Mouse (Mus musculus): ENCODE data around the gene Fignl1.
A peak's percentile ranks its signal among the peaks of the same experiment; 100 is the strongest.

Fignl1 gene

GRCm38 (mm10) chr11:11808820-11809403 lies at the start of gene Fignl1:
Gene Fignl1 (minus strand): TSS chr11:11808962.
- DNase-seq (ENCODE audit: low spot score in 2 of 2), result peak; percentile 94 to 96

DNA sequence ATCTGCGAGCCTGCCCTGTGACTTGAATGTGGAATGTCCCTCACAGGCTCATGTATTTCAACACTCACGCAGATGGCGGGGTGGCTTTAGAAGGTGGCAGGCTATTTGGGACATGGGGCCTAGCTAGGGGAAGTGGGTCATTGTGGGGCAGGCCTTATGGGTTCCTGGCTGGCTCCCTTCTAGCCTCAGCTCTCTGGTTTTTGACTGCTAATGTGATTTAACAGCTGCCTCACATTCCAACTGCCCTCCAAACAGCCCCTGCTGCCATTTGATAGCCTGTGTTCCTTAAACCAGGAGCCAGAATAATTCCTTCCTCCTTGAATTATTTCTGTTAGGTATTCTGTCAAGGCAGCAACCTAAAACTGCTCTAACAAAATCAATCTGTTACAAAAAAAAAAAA lies 48.2 kb upstream of the Fignl1 start:
- DNase-seq (ENCODE audit: low spot score in 2 of 2), result no peak

- DNase-seq (ENCODE audit: low spot score in 2 of 2), result peak; percentile 49 to 61
Observed at GRCm38 (mm10) chr11:11855685-11856131, 46.9 kb upstream of the Fignl1 start.

DNA sequence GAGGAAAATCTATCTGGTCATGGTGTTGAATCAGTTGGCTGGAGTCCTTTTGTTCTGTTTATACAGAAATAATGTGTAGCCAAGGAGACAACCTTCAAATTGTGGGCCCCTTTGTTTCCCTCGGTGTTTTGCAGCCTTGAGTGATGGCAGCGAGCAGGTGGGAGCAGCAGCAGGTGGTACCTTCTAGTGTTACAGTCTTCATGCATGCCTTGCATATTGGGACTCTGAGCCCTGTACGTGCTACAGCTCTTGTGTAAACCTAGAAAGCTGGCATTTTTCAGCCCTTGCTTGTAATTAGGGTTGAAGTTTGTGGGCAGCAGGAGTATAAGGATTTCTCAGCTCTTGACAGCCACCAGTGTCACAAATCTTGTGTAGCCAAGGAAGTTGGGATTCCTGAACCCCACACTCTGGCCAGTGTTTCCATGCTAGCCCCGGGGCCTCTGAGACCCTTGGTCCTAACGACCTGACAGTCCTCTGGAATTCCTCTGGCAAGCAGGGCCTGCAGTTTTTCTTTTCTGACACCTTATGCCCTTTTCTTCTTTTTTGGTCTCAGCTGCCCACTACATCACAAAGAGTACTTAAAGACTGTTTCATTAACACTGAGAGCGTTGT lies 46.4 kb upstream of the Fignl1 start:
- no peak for DNase-seq (ENCODE audit: low spot score in 2 of 2)

DNA sequence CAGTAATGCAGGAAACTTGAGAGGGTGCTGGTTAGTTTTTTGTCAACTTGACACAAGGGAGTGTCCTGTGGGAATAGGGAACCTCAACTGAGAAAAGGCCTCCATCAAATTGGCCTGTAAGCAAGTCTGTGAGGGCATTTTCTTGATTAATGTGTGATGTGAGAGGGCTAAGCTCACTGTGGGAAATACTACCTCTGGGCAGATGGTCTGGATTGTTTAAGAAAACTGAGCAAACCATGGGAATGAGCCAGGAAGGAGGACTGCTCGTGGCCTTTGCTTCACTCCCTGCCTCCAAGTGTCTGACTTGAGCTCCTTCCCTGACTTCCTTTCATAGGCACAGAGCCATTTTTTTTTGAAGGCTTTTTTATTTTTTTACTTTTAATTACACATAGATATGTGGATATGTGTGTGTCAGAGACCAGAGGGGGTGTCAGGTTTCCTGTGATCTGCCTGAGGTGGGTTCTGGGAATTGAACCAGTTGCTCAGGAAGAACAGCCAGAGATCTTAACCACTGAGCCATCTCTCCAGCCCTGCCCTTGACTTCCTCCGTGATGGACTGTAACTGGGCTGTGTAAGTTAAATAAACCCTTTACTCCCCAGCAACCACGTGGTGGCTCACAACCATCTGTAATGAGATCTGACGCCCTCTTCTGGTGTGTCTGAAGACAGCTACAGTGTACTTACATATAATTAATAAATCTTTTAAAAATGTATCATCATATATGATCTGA lies 45.1 kb upstream of the Fignl1 start:
- DNase-seq (ENCODE audit: low spot score in 2 of 2), result no peak

- no peak for DNase-seq (ENCODE audit: low spot score in 2 of 2)
Observed at GRCm38 (mm10) chr11:11851957-11852505, 43.3 kb upstream of the Fignl1 start.

DNA sequence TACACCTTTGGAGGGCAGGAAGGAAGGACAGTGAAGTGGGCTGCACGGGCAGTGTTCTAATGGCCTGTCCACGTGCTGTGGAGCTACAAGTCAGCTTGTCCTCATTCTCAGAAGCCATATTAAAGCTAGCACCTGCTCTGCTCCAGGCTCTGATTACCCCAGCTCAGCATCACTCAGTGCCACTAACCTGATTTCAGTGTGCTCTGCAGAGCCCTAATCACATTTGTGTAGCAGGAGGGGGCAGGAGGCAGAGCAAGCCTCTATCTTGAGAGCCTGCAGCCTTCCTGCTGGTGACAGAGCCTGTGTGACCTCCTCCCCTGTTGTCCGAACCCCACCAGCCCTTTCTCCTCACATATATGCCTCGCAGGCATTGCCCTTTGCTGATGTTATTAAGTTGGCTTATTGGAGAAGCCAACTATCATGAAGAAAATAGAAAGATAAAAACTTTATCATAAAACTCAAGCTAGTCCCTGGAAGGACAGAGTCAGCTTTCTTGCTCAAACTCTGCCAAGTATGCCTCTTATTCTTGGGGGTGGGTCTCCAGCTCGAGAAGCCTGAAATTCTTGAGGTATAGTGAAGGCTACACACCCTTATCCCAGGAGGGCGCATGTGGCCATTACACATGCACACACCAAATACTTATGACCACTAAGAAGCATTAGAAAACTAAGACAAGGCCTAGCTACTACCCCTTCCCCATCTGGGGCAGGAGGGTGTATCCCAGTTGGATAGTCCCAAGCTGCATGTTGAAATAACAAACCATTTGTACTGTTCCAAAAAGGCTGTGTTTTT lies 41.9 kb upstream of the Fignl1 start:
- no peak for DNase-seq (ENCODE audit: low spot score in 2 of 2)

- no peak for DNase-seq (ENCODE audit: low spot score in 2 of 2)
Observed at GRCm38 (mm10) chr11:11849513-11850311, 41.0 kb upstream of the Fignl1 start.

GRCm38 (mm10) chr11:11848467-11848866 lies 39.7 kb upstream of the Fignl1 start:
- DNase-seq (ENCODE audit: low spot score in 2 of 2), result no peak

- no peak for DNase-seq (ENCODE audit: low spot score in 2 of 2)
Observed at GRCm38 (mm10) chr11:11845044-11845443, 36.3 kb upstream of the Fignl1 start.

DNA sequence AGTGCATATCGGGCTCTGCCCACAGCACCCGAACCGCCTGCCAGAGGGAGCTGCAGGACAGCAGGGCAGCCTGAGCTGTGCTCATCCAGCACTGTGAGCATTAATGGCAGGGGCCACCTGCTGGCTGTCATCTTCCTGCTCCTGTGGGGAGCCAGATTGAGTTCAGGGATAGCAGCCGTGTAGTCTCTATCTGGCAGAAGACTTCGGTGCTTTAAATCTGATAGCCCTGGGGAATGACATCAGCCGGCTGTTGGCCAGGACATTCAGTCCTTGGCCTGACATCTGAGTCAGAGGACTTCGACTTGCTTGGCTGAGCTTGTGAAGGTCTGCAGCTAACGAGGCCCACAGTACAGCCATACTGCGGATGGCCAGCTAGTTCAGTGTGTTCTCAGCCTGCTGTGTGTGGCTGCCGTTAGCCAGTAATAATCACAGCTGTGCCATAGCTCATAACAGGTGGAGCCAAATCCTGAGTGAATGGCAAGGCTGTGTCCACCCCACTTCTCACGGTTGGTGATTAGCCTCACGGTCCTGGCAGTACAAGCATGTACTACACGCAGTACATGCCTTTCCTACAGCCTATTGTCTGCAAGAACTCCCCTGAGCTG lies 35.7 kb upstream of the Fignl1 start:
- no peak for DNase-seq (ENCODE audit: low spot score in 2 of 2)

- no peak for DNase-seq (ENCODE audit: low spot score in 2 of 2)
Observed at GRCm38 (mm10) chr11:11841590-11841989, 32.8 kb upstream of the Fignl1 start.

DNA sequence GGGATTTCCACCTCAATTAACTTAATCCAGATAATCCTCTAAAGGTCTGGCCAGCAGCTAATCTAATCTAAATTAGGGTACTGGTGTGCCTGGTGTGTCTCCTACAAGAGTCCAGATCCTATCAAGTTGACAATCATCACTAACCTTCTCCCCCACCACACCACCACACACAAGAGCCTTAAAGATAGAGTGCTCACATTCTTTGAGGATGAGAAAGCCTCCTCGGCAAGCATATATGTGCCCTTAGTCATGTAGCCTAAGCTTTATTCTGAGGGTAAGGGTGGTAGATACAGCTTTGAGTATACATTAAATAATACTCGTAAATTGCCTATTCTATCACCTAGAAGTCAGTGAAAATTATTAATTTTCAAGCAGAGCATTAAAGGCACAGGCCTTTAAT lies 32.0 kb upstream of the Fignl1 start:
- no peak for DNase-seq (ENCODE audit: low spot score in 2 of 2)

DNA sequence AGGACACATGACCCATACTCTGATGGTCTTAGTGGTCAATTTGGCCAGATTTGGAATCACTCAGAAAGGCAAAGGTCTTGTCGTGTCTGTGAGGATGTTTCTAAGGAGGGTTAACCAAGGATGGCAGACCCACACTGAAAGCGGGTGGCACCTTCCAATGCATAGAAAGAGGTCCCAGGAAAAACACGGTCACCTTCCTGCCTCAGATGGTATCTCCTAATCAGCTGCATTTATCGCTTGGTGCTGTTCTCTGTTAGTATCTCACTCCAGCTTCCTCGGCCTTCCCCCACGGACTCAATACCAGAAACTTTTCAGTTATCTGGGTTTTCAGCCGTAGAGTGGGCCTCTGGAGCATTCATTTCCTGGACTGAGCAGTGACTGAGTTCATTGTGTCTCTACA lies 31.1 kb upstream of the Fignl1 start:
- no peak for DNase-seq (ENCODE audit: low spot score in 2 of 2)

GRCm38 (mm10) chr11:11837384-11837783 lies 28.6 kb upstream of the Fignl1 start:
- DNase-seq (ENCODE audit: low spot score in 2 of 2), result no peak

GRCm38 (mm10) chr11:11836713-11837370 lies 28.1 kb upstream of the Fignl1 start:
- DNase-seq (ENCODE audit: low spot score in 2 of 2), result no peak

DNA sequence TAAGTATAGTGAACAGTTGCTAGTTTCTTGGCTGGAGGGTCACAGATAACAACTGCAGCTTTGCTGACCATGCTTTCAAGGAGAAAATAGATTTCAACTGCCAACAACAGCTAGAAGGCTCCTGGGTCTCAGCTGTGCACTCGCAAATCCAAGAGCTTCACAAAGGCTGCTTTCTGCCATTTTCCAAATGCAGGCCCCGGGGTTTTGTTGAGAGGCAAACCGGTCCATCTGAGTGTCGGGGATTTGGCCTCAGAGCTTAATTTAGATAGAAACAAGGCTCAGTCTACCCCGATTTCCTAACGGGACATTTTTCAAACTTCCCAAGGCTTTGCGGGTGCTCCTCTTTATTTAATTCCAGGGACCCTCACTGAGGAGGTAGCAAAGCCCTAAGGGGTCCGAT lies 27.5 kb upstream of the Fignl1 start:
- DNase-seq (ENCODE audit: low spot score in 2 of 2), result no peak

GRCm38 (mm10) chr11:11835791-11836190 lies 27.0 kb upstream of the Fignl1 start:
- no peak for DNase-seq (ENCODE audit: low spot score in 2 of 2)

GRCm38 (mm10) chr11:11835361-11835760 lies 26.6 kb upstream of the Fignl1 start:
- no peak for DNase-seq (ENCODE audit: low spot score in 2 of 2)

DNA sequence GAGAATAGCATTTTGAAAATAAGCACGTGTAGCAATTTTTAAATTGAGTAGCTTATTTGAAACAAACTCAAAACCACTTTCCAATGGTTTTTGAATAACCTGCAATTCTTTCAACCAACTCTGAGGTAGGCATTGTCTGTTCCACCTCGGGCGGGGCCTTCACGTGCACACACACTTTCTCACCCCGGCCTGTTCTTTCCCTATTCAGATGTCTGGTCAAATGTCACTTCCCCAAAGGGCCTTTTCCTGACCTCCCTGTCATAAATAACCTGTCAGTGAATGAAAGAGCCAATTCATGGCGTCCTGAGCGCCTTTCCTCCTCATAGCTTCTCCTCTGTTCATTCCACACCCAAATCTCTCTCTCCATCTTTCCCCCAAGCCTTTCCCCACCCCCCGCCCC lies 24.3 kb upstream of the Fignl1 start:
- no peak for DNase-seq (ENCODE audit: low spot score in 2 of 2)

Measured in right cerebral cortex, postnatal 10 days (tissue).